ENCODE assay signal across 11 mouse cellular contexts in genomic region chr8:110417801-110418200, GRCm38 (mm10).
"Had no signal": no experiment of that assay in that cellular context is flagged by ENCODE, and none has a peak within 500 bp of the region (broad histone marks: within the 10 kb centered on the region; RNA-seq: fewer than 3 reads in every experiment).

No protein-coding gene starts in this region.

- H3K4me2 ChIP-seq: limb, embryonic 13.5 days; midbrain, embryonic 13.5 days had no signal

- H3K27me3 ChIP-seq: limb, embryonic 13.5 days; midbrain, embryonic 13.5 days had no signal

- H3K4me3 ChIP-seq: layer of hippocampus, adult 2 months; limb, embryonic 13.5 days; midbrain, embryonic 13.5 days had no signal

- ATAC-seq: inflammation-experienced regulatory T-cells, adult 6 months; intestine, postnatal 0 days; midbrain, embryonic 13.5 days had no signal

- H3K9me3 ChIP-seq: limb, embryonic 13.5 days; midbrain, embryonic 13.5 days had no signal

- H3K36me3 ChIP-seq: limb, embryonic 13.5 days; midbrain, embryonic 13.5 days had no signal

- H3K9ac ChIP-seq: limb, embryonic 13.5 days; liver, embryonic 14.5 days; midbrain, embryonic 13.5 days had no signal

- H3K27ac ChIP-seq: layer of hippocampus, adult 2 months; limb, embryonic 13.5 days; liver, embryonic 14.5 days; midbrain, embryonic 13.5 days; stomach, postnatal 0 days had no signal

- DNase-seq: left cerebral cortex, postnatal 4 days; lung, adult 18-20 months; right cerebral cortex, postnatal 14 days; thymus, postnatal 4 days had no signal
